Mouse (Mus musculus) right cerebral cortex, postnatal 25 days (tissue): ENCODE data around the gene Pdcd7.

Experiments used
- DNase-seq: peaks from one replicate; pipeline ENCODE4 v3.0.0; 2022

Gene Pdcd7

DNA sequence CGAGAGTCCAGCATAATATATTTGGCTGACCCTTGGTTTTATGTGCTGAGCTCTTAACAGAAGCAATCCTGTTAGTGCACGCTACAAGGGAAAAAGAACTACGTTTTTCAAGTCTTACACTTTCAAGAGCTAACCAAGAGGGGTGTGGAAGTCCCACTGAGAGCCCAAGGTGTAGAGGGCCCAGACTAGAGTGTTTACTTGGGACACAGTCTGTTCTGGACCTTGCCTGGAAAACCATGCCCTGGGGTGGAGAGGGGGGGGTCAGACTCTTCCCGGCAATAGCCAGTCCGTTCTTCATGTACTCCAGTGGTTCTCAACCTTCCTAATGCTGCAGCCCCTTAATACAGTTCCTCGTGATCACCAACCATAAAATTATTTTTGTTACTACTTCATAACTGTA lies 54.0 kb downstream of the Pdcd7 start:
- no peak for DNase-seq

DNA sequence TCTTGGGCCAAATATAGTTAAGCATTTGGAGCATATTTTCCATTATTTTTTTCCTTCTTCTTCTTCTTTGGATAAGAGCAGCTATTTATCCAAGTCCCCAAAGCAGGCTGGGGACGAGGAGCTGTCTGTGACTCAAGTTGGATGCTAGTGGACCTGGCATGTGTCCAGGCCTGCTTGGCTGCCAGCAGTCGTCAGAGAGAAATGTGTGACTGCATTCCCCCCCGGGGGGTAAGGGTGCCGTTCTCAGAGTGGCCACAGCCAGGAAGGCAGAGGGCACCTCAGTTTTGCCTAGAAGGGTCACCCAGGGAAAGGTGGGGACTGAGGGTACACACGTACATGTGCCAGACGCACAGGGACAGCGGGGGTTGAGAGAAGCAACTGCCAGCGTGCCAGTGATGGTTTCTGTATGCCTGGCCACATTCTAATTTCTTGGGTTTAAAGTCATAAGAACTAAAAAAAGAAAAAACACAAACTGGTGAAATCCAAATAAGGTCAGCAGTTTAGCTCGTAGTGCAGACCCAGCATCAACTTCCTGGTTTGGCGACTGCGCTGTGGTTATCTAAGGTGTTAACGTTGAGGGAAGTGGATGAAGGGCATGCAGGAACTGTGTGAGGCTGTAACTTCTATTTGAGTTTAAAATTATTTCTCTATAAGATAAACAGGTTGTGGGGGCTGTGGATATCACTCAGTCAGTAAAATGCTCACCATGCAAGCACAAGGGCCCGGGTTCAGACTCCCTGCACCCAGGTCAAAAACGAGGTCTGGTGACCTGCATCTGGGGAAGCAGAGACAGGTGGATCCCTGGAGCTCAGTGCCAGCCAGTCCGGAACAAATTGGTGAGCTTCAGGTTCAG lies 58.7 kb downstream of the Pdcd7 start:
- DNase-seq: peak; percentile 58

DNA sequence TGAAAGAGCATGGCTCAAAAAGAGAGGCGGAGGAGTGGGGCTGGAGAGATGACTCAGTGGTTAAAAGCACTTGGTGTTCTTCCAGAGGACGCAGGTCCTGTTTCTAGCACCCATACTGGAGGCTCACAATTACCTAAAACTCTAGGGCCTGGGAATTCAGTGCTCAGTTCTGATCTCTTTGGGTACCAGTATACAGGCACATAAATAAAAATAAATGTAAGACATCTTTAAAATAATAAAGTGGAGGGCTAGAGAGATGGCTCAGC lies 59.2 kb downstream of the Pdcd7 start:
- no peak for DNase-seq

DNA sequence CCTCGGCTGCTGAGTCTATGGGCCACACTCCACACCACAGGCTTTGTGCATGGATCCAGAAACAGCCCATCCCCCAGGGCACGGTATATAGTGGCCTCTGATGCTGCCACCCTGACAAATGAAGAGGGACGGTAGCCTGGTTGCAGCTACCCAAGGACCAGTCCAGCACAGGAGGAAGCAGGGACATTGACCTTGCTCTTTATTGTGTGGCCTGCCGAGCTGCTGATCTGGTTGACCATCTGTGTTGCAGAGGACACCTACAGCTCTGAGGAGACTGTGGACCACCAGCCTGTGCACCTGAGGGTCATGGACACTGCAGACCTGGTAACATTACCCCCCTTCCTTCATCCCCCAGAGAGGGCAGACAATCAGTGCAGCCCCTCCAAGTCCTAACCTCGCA lies 61.4 kb downstream of the Pdcd7 start:
- no peak for DNase-seq

DNA sequence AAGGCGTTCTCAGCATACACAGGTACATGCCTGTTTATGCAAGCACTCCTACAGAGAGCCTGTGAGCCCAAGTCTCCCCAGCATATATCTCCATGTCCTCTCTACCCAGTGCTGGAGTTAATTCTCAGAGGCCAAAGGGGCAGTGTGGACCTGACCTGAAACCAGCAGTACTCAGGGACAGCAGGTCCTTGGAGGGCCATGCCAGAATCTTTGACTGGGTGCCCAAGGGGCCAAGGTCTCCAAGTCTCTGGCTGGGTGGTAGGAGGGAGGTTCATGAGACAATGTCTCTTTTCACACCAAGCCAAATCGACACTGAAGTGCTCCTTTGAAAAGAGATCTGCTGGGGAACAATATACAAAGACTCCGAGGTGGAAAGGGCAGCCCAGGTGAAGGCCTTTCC lies 62.0 kb downstream of the Pdcd7 start:
- no peak for DNase-seq

DNA sequence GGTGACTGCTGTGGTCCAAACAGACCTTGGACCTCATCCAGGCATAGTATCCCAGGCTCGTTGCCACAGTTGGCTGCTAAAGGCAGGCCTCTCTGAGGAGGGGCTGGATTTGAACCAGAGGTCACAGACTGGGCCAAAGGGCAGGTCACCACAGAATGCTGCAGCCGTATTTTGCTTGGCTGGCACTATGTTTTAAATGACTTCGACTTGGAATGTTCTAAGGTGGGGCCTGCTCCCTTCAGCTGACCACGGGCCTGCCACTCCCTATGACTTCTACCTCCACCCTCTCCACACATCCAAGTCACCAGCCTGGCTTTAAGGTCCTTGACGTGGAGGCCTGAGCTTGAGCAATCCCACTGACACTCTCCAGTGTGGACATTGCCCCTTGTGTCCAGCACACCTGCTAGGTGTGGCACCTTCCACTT lies 63.0 kb downstream of the Pdcd7 start:
- DNase-seq: no peak
